Mouse (Mus musculus) lung, embryonic 14.5 days (tissue): ENCODE data around the gene Lcn4. TPM values are rescaled to one million over a fixed set of nuclear protein-coding genes. Genes with fewer than 3 reads are reported as not detected.
A peak's percentile ranks its signal among the peaks of the same experiment; 100 is the strongest.

Experiments
- ATAC-seq: fragments of 200-750 bp; cut with Nextera tagmentation; 2 replicates; pipeline ENCODE4 v1.8.0; 2017; ENCODE audit warnings: mild to moderate bottlenecking, moderate TSS enrichment, moderate library complexity; ENCODE audit not compliant: insufficient read depth
- DNase-seq: peaks from one replicate; pipeline ENCODE4 v3.0.0-alpha.2; 2015
- H3K27ac ChIP-seq: fragments of 300-500 bp; sonication (generic); 2 replicates; pipeline ENCODE4 v1.5.1; 2014; ENCODE audit warnings: low read depth, mild to moderate bottlenecking, moderate library complexity
- H3K27me3 ChIP-seq: fragments of 300-500 bp; sonication (generic); 2 replicates; pipeline ENCODE4 v1.6.1; 2014; ENCODE audit warnings: low read length, control low read depth; ENCODE audit not compliant: insufficient read depth
- H3K36me3 ChIP-seq: fragments of 300-500 bp; sonication (generic); 2 replicates; pipeline ENCODE4 v1.6.1; 2014; ENCODE audit warnings: control low read depth; ENCODE audit not compliant: insufficient read depth
- H3K4me1 ChIP-seq: fragments of 300-500 bp; sonication (generic); 2 replicates; pipeline ENCODE4 v1.6.1; 2014; ENCODE audit warnings: antibody characterized with exemption, control low read depth; ENCODE audit not compliant: insufficient read depth
- H3K4me2 ChIP-seq: fragments of 300-500 bp; sonication (generic); 2 replicates; pipeline ENCODE4 v1.6.1; 2014; ENCODE audit warnings: mild to moderate bottlenecking
- H3K4me3 ChIP-seq: fragments of 300-500 bp; sonication (generic); 2 replicates; pipeline ENCODE4 v1.5.1; 2014; ENCODE audit warnings: low read depth, low read length
- H3K9ac ChIP-seq: fragments of 300-500 bp; sonication (generic); 2 replicates; pipeline ENCODE4 v1.6.1; 2014
- H3K9me3 ChIP-seq: fragments of 300-500 bp; sonication (generic); 2 replicates; pipeline ENCODE4 v1.6.1; 2016; ENCODE audit warnings: low read depth, low read length, control low read depth
- CTCF ChIP-seq: IDR thresholded peaks from 2 replicates; pipeline ENCODE4 v1.5.1; 2016; ENCODE audit warnings: antibody characterized with exemption, low read depth
- WGBS: fragments of 180-500 bp; shearing (Covaris S2); extraction: QIAGEN DNeasy Blood & Tissue Kit; methylation state at CpG from one replicate; pipeline ENCODE4 v1.1.7; 2014; 5-methylcytosine and 5-hydroxymethylcytosine counted together
- polyA plus RNA-seq: library from polyadenylated mRNA; unstranded; fragments of >200 nt; fragmentation: Nextera tagmentation; extraction: Ambion mirVana; gene quantifications from 2 replicates; pipeline ENCODE4 v1.2.1, GENCODE M21; 2014

Gene Lcn4
- polyA plus RNA-seq, 1 experiment from 2014 or later = not detected

- DNase-seq (peak; percentile 94), ATAC-seq (peak; percentile 72)
- H3K9me3 ChIP-seq = no peaks in the 10 kb centered on the region
- TF ChIP-seq CTCF = no peak
- no peaks in the 10 kb centered on the region for H3K27me3 ChIP-seq
- H3K27ac ChIP-seq = no peak within 1 kb of the TSS
- H3K4me1 ChIP-seq = peaks cover 4% of the 10 kb centered on the region; the same call in 1 of the 2 replicates
- H3K9ac ChIP-seq = peak within 1 kb of the TSS; percentile 87
- WGBS = under 1% methylated on average over 70 of the region's 70 CpGs
- no peaks in the 10 kb centered on the region for H3K36me3 ChIP-seq
- H3K4me2 ChIP-seq = peak within 1 kb of the TSS; percentile 95
- peak within 1 kb of the TSS; percentile 70 for H3K4me3 ChIP-seq
Observed at GRCm38 (mm10) chr2:26627921-26628739, 43.0 kb downstream of the Lcn4 start, which contains the start of gene Fam69b. TSS of gene Fam69b (plus strand) at chr2:26628457.

GRCm38 (mm10) chr2:26626081-26626480 lies 45.0 kb downstream of the Lcn4 start:
- Histone ChIP-seq H3K4me1 (peaks cover 4% of the 10 kb centered on the region; the same call in 1 of the 2 replicates), H3K27me3 (no peaks in the 10 kb centered on the region), H3K4me3 (no peak overlapping the region), H3K4me2 (no peak overlapping the region), H3K36me3 (no peaks in the 10 kb centered on the region), H3K27ac (no peak overlapping the region), H3K9ac (no peak overlapping the region), H3K9me3 (no peaks in the 10 kb centered on the region)
- ATAC-seq (no peak), DNase-seq (no peak)
- TF ChIP-seq CTCF = 0 out of 2 replicates have a peak, but pooled peaks have one; percentile 3
- 50% methylated on average over 3 of the region's 3 CpGs for WGBS

GRCm38 (mm10) chr2:26625419-26625818 lies 45.7 kb downstream of the Lcn4 start:
- 68% methylated on average over 3 of the region's 3 CpGs for WGBS
- TF ChIP-seq CTCF = no peak
- no peak for ATAC-seq

GRCm38 (mm10) chr2:26622984-26623383 lies 48.1 kb downstream of the Lcn4 start:
- H3K27ac ChIP-seq = no peak overlapping the region
- 58% methylated on average over 5 of the region's 5 CpGs for WGBS
- DNase-seq = no peak

More at GRCm38 (mm10) chr2:26625419-26625818, 45.7 kb downstream of the Lcn4 start:
- H3K27ac ChIP-seq = no peak overlapping the region
- H3K9ac ChIP-seq = no peak overlapping the region
- H3K4me1 ChIP-seq = peaks cover 4% of the 10 kb centered on the region; the same call in 1 of the 2 replicates
- no peaks in the 10 kb centered on the region for H3K9me3 ChIP-seq
- no peak overlapping the region for H3K4me2 ChIP-seq
- no peaks in the 10 kb centered on the region for H3K27me3 ChIP-seq
- no peaks in the 10 kb centered on the region for H3K36me3 ChIP-seq
- no peak for DNase-seq
- no peak overlapping the region for H3K4me3 ChIP-seq

GRCm38 (mm10) chr2:26621246-26621645 lies 49.8 kb downstream of the Lcn4 start:
- Histone ChIP-seq H3K9me3 (no peaks in the 10 kb centered on the region), H3K27ac (no peak overlapping the region), H3K4me2 (no peak overlapping the region), H3K36me3 (no peaks in the 10 kb centered on the region), H3K27me3 (no peaks in the 10 kb centered on the region), H3K4me3 (no peak overlapping the region), H3K4me1 (no peaks in the 10 kb centered on the region), H3K9ac (no peak overlapping the region)
- WGBS = 37% methylated on average over 2 of the region's 2 CpGs
- DNase-seq (no peak), ATAC-seq (no peak)
- TF ChIP-seq CTCF = no peak

More at GRCm38 (mm10) chr2:26622984-26623383, 48.1 kb downstream of the Lcn4 start:
- TF ChIP-seq CTCF = no peak
- Histone ChIP-seq H3K36me3 (no peaks in the 10 kb centered on the region), H3K9ac (no peak overlapping the region), H3K27me3 (no peaks in the 10 kb centered on the region), H3K9me3 (no peaks in the 10 kb centered on the region), H3K4me2 (no peak overlapping the region), H3K4me3 (no peak overlapping the region), H3K4me1 (no peaks in the 10 kb centered on the region)
- ATAC-seq = no peak

GRCm38 (mm10) chr2:26617928-26618327 lies 53.2 kb downstream of the Lcn4 start:
- Histone ChIP-seq H3K27ac (no peak overlapping the region), H3K9ac (no peak overlapping the region), H3K4me1 (no peaks in the 10 kb centered on the region), H3K4me2 (no peak overlapping the region), H3K36me3 (no peaks in the 10 kb centered on the region), H3K4me3 (no peak overlapping the region), H3K9me3 (no peaks in the 10 kb centered on the region), H3K27me3 (no peaks in the 10 kb centered on the region)
- no peak for TF ChIP-seq CTCF
- 40% methylated on average over 7 of the region's 7 CpGs for WGBS
- no peak for DNase-seq
- ATAC-seq = no peak

Other genes starting within 250 kb of the Lcn4 start
- 36.0 and 36.5 TPM in 2 replicates for gene Sec16a, start 226.1 kb downstream of the Lcn4 start, polyA plus RNA-seq
- gene Notch1, start 154.6 kb downstream of the Lcn4 start, polyA plus RNA-seq = 37.7 and 44.0 TPM in 2 replicates
- 269 and 311 TPM in 2 replicates for gene Egfl7, start 91.3 kb downstream of the Lcn4 start, polyA plus RNA-seq
- gene Gm20532, start 84.6 kb downstream of the Lcn4 start, polyA plus RNA-seq = not detected in 2 replicates
- gene Agpat2, start 66.9 kb downstream of the Lcn4 start, polyA plus RNA-seq = 30.2 and 32.9 TPM in 2 replicates
- gene Fam69b, start 42.8 kb downstream of the Lcn4 start, polyA plus RNA-seq = 28.3 and 30.0 TPM in 2 replicates
- not detected in 2 replicates for gene Abo, start 193.7 kb upstream of the Lcn4 start, polyA plus RNA-seq
- 12.5 and 15.5 TPM in 2 replicates for gene Surf6, start 231.6 kb upstream of the Lcn4 start, polyA plus RNA-seq
- 33.2 and 34.6 TPM in 2 replicates for gene Med22, start 239.4 kb upstream of the Lcn4 start, polyA plus RNA-seq
- 775 and 784 TPM in 2 replicates for gene Rpl7a, start 239.5 kb upstream of the Lcn4 start, polyA plus RNA-seq
- 33.2 and 35.5 TPM in 2 replicates for gene Surf2, start 245.1 kb upstream of the Lcn4 start, polyA plus RNA-seq
- gene Surf1, start 245.2 kb upstream of the Lcn4 start, polyA plus RNA-seq = 41.5 and 43.6 TPM in 2 replicates